Mouse (Mus musculus) gonadal fat pad, adult 2 months (tissue): ENCODE measurements around the gene Leng8. TPM values are rescaled to one million over a fixed set of nuclear protein-coding genes. Genes with fewer than 3 reads are reported as not detected.
"Not testable (repeated sequence)": the region's sequence is repeated elsewhere in the genome, so short reads cannot be mapped to it uniquely, and the experiment has no call there.

Source experiments
- DNase-seq: peaks from one replicate; pipeline ENCODE4 v3.0.0-alpha.2; 2012; ENCODE audit warnings: low read depth
- polyA plus RNA-seq: library from polyadenylated mRNA; depleted of rRNA; stranded (reverse); fragments of >200 nt; gene quantifications from 2 replicates; pipeline ENCODE4 v1.2.3, GENCODE M21; 2012

The Leng8 gene
- polyA plus RNA-seq, 1 experiment = 692 TPM

DNA sequence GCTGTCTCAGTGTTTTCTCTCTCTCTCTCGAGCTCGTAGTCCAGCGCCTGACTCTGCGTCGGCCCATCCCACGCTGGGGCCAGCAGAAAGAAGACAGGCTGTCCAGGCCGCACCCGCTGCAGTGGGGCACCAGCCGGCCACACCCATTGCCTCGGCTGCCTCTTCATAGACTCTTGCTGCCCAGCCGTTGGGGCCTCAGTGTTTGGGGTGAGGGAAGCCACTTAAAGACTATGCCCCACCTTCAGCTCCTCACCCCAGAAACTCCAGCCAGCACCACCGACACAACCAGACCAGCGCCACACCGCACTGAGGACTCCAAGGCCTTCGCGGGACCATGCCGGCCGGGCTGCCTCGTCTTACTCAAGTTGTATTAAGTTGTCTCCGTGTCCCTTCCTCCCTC lies 10.5 kb downstream of the Leng8 start:
- DNase-seq = no peak

DNA sequence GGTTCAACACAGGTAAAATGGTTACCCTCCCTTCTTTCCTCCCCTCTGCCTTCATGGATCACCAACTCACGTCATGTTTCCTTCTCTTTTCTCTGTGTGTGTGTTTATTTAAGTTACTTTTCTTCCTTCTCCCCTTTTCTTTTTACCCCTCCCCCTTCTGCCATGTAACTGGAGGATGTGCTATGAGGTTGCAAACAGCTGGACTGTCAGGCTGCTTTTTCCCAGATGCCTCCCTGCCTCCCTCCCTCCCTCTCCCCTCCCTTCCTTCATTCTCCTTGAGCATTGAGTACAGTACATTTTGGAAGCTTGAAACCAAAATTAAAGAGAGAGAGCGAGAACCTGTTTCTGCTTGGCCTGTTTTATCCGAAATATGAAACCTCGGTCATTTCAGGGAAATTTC lies 11.0 kb downstream of the Leng8 start:
- DNase-seq = no peak

- no peak for DNase-seq
Measured at GRCm38 (mm10) chr7:4148341-4149208, 11.7 kb downstream of the Leng8 start.

DNA sequence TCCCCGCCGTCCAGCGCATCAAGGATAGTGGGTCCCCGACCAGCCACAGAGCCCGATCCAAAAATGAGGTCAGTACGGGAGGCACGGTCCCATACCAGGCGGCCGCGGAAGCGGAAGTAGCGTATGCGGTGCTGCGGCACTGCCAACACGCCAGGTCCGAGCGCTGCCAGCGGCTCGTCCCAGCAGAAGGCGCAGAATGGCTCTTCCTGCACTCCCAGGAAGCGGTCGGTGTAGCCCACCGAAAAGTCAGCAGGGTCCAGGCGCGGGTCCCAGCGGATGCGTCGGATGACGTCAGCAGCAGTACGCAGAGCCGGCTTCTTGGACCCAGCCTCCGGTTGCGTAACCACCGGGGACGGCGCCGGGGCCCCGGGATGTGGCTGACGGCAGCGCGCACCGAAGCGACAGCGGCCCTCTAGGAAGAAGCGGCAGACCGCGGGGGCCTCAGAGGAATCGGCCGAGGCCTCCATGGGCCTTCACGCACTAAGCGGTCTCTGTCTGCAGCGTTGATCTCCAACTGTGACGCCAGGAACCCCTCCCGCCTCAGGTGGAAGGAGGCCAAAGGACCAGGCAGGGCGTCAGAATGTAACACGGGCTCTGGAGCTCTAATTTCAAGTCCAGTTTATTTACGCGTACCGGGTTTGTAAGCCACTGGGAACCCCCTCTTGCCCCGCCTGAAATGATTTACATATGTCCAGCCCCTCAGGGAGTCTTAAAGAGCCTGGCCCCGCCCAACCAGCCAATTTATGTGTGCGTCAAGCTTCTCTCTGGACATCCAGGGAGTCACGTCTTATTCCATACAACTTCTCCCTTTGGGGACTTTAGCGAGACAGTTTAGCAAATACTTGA lies 12.6 kb downstream of the Leng8 start:
- DNase-seq = no peak

GRCm38 (mm10) chr7:4150059-4150541 lies 13.3 kb downstream of the Leng8 start, which contains the start of gene Leng9:
Gene Leng9, minus strand, starts transcription at chr7:4150374.
- no peak for DNase-seq

- no peak for DNase-seq
Measured at GRCm38 (mm10) chr7:4150811-4151221, 14.0 kb downstream of the Leng8 start.

DNA sequence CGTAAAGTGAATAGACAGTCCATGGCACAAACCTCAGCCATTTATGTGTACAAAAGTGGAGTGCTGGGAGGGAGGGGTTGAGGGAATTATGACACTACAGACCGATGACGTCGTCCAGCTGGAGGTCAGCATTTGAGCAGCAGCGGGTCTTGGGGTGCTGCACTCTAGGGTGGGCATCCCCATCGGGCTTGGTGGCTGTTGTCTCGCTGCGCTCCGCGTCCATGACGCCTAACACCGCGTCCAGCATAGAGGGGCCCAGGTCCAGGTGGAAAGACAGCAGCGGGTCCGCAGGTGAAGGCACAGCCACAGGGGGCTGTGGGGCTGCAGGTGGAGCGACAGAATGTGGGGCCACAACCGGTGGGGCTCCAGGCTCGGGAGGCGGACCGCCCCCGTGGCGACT lies 14.4 kb downstream of the Leng8 start:
- DNase-seq = no peak

- no peak for DNase-seq
Measured at GRCm38 (mm10) chr7:4154356-4154755, 17.5 kb downstream of the Leng8 start.

DNA sequence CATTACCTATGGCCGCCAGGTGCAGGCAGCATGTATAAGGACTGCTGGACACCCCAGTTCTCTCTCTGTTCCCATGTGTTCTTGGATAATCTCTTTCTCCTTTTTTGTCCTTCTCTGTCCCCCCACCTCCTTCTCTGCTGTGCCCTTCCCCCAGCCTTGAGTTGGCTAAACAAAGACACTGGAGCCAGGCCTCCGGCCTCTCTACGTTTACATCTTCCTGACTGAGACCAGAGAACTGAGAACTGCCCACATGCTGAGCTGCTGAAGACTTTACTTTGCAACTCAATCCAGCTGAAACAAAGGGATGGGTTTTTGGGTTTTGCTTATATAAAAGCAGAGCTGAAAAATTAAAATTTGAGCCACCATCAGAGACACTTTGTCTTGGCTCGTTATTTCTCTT lies 18.1 kb downstream of the Leng8 start:
- DNase-seq = no peak

DNA sequence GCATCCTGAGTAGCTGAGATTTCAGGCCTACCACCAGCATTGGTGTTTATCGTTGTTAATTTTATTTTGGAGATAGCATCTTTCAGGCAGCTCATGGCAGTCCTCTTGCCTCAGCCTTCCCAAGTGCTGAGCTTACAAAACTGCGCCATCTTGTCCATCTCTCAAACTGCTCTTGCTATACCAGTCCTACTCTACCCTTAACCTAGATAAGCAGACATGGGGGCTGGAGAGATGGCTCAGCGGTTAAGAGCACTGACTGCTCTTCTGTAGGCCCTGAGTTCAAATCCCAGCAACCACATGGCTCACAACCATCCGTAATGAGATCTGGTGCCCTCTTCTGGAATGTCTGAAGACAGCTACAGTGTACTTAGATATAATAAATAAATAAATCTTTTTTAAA lies 24.8 kb downstream of the Leng8 start:
- not testable (repeated sequence) for DNase-seq

DNA sequence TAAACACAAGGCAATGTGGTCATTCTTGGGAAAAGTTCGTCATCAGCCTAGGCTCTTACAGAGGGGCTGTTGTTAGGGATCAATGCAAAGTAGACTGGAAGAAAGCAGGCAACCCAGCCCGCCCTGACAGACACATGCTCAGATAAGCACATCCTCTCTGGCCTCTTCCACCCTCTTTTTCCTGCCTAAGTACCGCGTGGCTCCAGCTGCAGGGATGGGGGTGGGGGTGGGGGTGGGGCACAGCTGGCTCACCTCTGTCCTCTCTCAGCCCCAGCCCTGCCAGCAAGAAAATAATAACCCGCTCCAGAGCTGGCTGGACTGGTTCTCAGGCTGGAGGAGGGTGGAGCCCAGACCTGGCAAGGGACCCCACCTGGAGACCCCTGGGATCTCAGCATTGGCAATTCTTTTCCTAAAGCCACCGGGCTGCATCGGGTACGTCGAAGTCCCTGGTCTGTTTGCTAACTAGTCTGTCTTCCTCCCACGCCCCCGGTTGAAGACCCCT lies 26.8 kb downstream of the Leng8 start:
- no peak for DNase-seq

DNA sequence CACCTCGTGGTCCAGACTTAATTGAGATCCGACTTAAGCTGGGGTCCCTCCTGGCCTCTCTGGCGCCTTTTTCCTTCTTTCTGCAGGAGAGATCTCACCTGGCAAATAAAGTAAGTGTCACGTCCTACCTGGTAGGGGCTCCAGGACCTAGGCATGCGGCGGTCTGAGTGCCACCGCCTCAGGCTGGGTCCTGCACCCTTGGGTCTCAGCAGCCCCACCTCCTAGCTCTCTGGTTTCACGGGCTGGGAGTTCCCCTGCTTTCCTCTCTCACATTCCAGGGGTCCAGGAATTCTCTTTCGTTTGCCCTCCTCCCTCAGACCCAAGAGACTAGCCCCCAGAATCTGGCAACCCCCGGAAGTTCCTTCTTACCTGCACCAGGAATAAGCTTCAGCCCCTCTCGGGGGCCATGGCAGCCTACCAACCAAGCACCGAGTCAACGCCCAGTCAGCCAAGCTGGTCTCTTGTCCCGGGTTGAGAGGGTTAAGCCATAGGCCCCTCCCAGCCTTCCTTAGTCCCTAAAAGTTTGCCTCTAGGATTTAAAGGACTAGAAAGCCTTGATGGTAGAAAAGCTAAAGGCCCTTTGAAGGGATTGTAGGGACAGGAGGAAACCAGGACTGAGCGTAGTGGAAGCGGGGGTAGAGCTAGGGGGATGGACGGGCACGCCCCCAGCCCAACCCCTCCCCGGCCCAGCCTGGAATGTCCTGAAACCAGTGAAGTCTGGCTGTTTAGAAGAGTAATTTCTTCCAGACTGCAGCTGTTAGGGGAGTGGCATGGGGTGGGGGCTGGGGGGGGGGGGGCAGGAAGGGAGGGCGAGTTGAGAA lies 27.5 kb downstream of the Leng8 start, which contains the start of gene Cdc42ep5:
TSS of gene Cdc42ep5 (minus strand) at position 771 of the 821 bp plus-strand sequence.
- DNase-seq = no peak

GRCm38 (mm10) chr7:4165286-4165685 lies 28.4 kb downstream of the Leng8 start:
- DNase-seq = no peak

- no peak for DNase-seq
Measured at GRCm38 (mm10) chr7:4167098-4167497, 30.3 kb downstream of the Leng8 start.

- no peak for DNase-seq
Measured at GRCm38 (mm10) chr7:4170193-4170938, 33.5 kb downstream of the Leng8 start.

- DNase-seq = no peak
Measured at GRCm38 (mm10) chr7:4178438-4178837, 41.6 kb downstream of the Leng8 start.
